Mouse (Mus musculus) stomach, postnatal 0 days (tissue): Measurements from ENCODE around the gene Col10a1.

Experiments
- CTCF ChIP-seq: IDR thresholded peaks from 2 replicates; pipeline ENCODE4 v1.5.1; 2016; ENCODE audit warnings: antibody characterized with exemption, low read depth, mild to moderate bottlenecking, moderate library complexity
- EP300 ChIP-seq: optimal IDR thresholded peaks from 2 replicates; pipeline ENCODE3; 2016; ENCODE audit warnings: antibody characterized with exemption

GRCm38 (mm10) chr10:34389681-34390080 is at the start of gene Col10a1:
- TF ChIP-seq CTCF = no peak
- TF ChIP-seq EP300 = no peak
